Mouse (Mus musculus) E14TG2a.4 (cell line): ENCODE measurements around the gene Slc4a7.

Experiments
- CTCF ChIP-seq: conservative IDR thresholded peaks from 2 replicates; pipeline ENCODE4 v1.5.1; 2014; ENCODE audit warnings: low read length
- NANOG ChIP-seq: IDR thresholded peaks from 2 replicates; pipeline ENCODE4 v1.6.1; 2014; ENCODE audit warnings: borderline replicate concordance, low read length, mixed read lengths
- POU5F1 ChIP-seq: IDR thresholded peaks from 2 replicates; pipeline ENCODE4 v1.6.1; 2014; ENCODE audit warnings: low read length, borderline replicate concordance

DNA sequence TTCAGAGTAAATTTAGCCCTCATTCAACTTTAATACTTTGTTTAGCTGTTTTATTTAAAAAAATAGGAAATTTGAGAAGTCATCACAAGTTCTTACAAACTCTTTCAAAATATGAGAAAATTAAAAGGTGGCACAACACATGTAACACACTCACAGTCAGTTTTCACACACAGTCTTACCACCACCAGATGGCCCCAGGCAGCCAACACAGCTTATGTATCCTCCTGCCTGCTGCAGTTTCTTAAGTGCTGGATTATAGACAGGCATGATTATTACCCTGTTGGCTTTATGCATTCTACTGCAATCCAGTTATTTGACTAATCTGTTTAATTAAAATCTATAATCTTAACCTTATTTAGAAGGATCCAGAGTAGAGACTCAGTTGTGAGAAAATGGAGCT lies 12.1 kb downstream of the Slc4a7 start:
- TF ChIP-seq CTCF (no peak), NANOG (no peak), POU5F1 (no peak)
